Mouse (Mus musculus): Measurements from ENCODE around the gene 2410015M20Rik.
A peak's percentile ranks its signal among the peaks of the same experiment; 100 is the strongest.

Gene 2410015M20Rik

GRCm38 (mm10) chr17:56570287-56570686 is 39.3 kb downstream of the 2410015M20Rik start:
- DNase-seq (ENCODE audit: low spot score): no peak

GRCm38 (mm10) chr17:56567370-56567769 is 42.2 kb downstream of the 2410015M20Rik start:
- DNase-seq (ENCODE audit: low spot score): no peak

GRCm38 (mm10) chr17:56566918-56567317 is 42.7 kb downstream of the 2410015M20Rik start:
- no peak for DNase-seq (ENCODE audit: low spot score)

GRCm38 (mm10) chr17:56566293-56566692 is 43.3 kb downstream of the 2410015M20Rik start:
- no peak for DNase-seq (ENCODE audit: low spot score)

DNA sequence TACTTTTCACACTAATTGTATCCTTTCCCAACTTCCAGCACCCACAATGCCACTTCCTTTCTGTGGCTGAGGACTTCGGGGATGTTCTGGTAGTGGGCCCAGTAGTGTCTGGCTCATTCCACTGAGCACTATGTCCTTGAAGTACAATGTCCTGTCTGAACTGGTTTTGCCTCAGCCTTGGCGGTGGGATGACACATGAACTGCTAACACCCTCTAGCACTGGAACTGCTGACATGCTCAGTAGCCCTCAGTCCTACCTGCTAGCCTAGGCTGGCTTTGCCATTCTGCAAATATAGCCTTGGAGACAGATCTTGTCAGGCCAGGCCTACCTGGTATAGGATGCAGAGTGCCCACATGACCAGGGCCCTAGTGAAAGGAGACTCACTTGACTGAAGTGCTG is 47.7 kb downstream of the 2410015M20Rik start:
- DNase-seq (ENCODE audit: low spot score): no peak

GRCm38 (mm10) chr17:56560131-56560530 is 49.4 kb downstream of the 2410015M20Rik start:
- no peak for DNase-seq (ENCODE audit: low spot score)

GRCm38 (mm10) chr17:56559386-56559785 is 50.2 kb downstream of the 2410015M20Rik start:
- no peak for DNase-seq (ENCODE audit: low spot score)

DNA sequence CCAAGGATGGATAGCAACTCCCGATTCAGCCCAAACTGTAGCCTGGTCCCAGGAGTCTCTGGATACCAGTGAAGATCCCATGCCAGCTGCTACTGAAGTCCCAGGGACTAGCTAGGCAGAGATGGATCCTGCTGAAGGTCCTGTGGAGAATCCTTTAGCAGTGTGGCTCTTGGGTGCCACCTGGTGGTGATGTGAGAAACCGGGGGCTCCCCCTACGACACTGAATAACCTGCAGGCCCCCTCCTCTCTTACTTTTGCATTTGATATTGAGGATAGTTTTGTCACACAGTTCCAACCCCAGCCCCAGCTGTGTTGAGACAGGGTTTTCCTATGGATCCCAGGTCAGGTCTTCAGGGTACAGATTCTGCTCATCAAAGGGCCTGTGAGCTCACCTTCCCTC is 51.1 kb downstream of the 2410015M20Rik start:
- peak; percentile 55 for DNase-seq (ENCODE audit: low spot score)

Measured in c-Kit-positive CD71-positive TER-119-positive erythroid progenitor cells, embryonic 14.5 days (primary cell).